Mouse (Mus musculus) lung, adult 2 months (tissue): ENCODE measurements around the gene Med22. TPM values are rescaled to one million over a fixed set of nuclear protein-coding genes. Genes with fewer than 3 reads are reported as not detected.
A peak's percentile ranks its signal among the peaks of the same experiment; 100 is the strongest.
"Not testable (repeated sequence)": the region's sequence is repeated elsewhere in the genome, so short reads cannot be mapped to it uniquely, and the experiment has no call there.

Source experiments
- DNase-seq: peaks from one replicate; pipeline ENCODE4 v3.0.0; 2022
- H3K4me1 ChIP-seq: fragments of 200-500 bp; 2 replicates; pipeline ENCODE4 v1.6.1; 2011; ENCODE audit warnings: low read length; ENCODE audit not compliant: control insufficient read depth, insufficient read depth
- H3K4me3 ChIP-seq: fragments of 200-500 bp; replicated peaks from 2 replicates; pipeline ENCODE3; 2011; ENCODE audit warnings: low read depth, mild to moderate bottlenecking, control low read depth, low read length; ENCODE audit errors: extremely low read depth
- CTCF ChIP-seq: fragments of 200-500 bp; IDR thresholded peaks from 2 replicates; pipeline ENCODE4 v1.5.1; 2011; ENCODE audit warnings: mild to moderate bottlenecking, low read length, control low read depth; ENCODE audit not compliant: insufficient read depth
- POLR2A ChIP-seq: fragments of 200-500 bp; IDR thresholded peaks from 2 replicates; pipeline ENCODE4 v1.6.1; 2011; ENCODE audit warnings: low read depth, mild to moderate bottlenecking, control low read depth, low read length, borderline replicate concordance; ENCODE audit errors: extremely low read depth
- WGBS: fragments of 180-500 bp; shearing (Covaris S2); methylation state at CpG from one replicate; pipeline ENCODE4 v1.1.7; 2018; 5-methylcytosine and 5-hydroxymethylcytosine counted together
- polyA plus RNA-seq: library from polyadenylated mRNA; depleted of rRNA; stranded (reverse); fragments of >200 nt; gene quantifications from 2 replicates; pipeline ENCODE4 v1.2.3, GENCODE M21; 2012

The Med22 gene
- polyA plus RNA-seq, 1 experiment = 30.9 TPM

DNA sequence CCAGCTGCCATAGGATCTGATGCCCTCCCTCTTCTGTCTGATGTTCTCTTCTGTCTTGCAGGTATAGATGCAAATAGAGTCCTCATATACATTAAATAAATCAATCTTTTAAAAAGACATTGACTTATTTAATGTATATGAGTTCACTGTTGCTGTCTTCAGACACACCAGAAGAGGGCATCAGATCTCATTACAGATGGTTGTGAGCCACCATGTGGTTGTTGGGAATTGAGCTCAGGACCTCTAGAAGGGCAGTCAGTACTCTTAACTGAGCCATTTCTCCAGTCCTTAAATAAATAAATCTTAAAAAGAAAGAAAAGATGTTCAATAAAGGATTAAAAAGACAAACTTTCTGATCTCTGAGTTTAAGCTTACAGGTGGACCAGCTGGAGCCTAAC is 1.1 kb downstream of the Med22 start:
- Histone ChIP-seq H3K4me3 (no peak overlapping the region), H3K4me1 (peaks cover 12% of the 10 kb centered on the region)
- DNase-seq = no peak
- TF ChIP-seq POLR2A (no peak), CTCF (no peak)

DNA sequence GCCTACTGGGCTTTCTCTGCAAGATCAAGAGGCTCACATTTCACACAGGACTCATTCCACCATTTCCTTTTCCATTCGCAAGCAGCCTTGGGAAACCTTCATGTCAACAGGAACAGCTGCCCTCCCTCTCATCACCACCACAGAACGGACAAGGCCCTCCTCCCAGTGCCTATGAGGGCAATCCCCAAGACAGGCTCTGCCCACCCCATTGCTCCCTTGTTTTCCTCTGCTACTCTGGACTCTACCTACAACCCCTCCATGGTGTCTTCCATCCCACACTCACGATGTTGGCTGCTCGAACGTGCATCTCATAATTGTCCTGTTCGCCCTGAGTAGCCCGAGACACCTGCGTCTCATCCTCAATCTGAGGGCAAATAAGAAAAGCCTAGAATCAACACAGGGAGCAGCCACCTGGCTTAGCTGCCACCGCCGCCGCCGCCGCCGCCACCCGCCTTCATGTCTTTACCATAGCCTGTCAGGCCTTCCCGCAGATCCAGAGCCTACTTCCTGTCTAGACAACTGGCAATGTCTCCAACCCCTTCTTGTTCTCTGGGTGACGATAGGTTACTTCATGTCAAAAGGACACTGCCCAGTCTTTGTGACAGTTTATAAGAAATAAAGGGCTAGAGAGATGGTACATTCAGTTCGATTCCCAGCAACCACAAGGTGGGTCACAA is 1.6 kb downstream of the Med22 start:
- no peak for TF ChIP-seq CTCF
- no peak for TF ChIP-seq POLR2A
- H3K4me1 ChIP-seq = peaks cover 12% of the 10 kb centered on the region
- DNase-seq = no peak
- no peak overlapping the region for H3K4me3 ChIP-seq
- 62% methylated on average over 18 of the region's 18 CpGs for WGBS

DNA sequence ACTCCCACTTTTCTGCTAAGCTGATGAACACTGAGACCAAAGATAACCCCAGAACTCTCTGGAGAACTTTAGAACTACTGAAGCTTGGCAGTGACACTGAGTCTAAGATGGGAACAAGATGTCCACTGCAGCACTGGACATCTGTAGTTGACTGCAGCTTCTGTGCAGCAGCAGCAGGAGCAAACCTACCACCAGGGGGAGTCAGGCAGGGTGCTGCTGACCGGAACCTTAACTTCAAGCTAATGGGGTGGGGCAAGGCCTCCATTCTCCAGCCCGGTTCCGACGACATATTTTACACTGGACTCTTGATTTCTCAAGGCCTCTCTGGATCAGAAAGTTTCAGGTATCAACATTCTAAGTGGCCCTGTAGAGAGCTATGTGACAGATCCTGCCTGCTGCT is 3.4 kb downstream of the Med22 start:
- 22% methylated on average over 4 of the region's 4 CpGs for WGBS
- no peak overlapping the region for H3K4me3 ChIP-seq
- DNase-seq = peak; percentile 37
- peaks cover 18% of the 10 kb centered on the region for H3K4me1 ChIP-seq
- TF ChIP-seq POLR2A = no peak
- TF ChIP-seq CTCF = peak; percentile 82

DNA sequence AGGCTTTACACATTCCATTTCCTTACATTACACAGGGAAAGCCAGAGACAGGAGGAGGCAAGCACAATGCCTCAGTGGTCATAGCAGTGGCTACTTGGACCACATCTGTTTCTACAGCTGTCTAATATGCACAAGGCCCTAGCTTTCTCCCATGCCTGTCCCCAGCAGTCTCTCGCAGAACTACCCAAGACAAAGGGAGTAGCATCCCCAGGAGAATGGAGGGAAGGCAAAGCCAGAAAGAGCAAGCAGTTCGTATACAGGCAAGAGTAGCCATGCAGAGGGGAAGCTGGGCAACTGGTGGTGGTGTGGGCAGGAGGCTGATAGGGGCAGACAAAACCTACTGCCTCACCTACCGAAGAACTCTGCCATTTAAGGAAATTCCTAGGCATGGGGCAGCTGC is 4.0 kb downstream of the Med22 start:
- 97% methylated on average over 3 of the region's 3 CpGs for WGBS
- H3K4me1 ChIP-seq = peaks cover 20% of the 10 kb centered on the region
- TF ChIP-seq POLR2A (no peak), CTCF (no peak)

DNA sequence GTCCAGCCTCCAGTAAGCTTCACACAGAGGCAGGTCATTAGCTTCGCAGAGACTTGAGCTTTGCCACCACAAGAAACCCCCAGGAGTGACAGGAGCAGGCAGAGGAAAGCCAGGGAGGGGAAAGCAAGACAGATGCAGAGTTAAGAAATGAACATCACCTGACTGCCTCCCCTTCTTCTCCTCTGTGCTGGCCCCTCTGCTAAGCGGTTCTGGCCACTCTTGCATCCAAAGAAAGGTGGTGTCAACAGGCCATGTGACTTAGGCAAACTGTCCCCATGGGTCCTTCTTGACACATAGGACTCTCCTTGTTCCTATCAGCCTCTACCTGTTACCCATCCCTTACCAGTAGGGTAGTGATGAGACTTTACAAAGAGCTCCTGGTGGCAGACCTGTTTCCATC is 4.5 kb downstream of the Med22 start:
- H3K4me3 ChIP-seq = no peak overlapping the region
- H3K4me1 ChIP-seq = peaks cover 18% of the 10 kb centered on the region
- no peak for TF ChIP-seq POLR2A
- TF ChIP-seq CTCF = no peak
- 91% methylated on average over 2 of the region's 2 CpGs for WGBS
- no peak for DNase-seq

More for the DNA sequence above, 4.0 kb downstream of the Med22 start:
- H3K4me3 ChIP-seq = no peak overlapping the region
- DNase-seq = no peak

DNA sequence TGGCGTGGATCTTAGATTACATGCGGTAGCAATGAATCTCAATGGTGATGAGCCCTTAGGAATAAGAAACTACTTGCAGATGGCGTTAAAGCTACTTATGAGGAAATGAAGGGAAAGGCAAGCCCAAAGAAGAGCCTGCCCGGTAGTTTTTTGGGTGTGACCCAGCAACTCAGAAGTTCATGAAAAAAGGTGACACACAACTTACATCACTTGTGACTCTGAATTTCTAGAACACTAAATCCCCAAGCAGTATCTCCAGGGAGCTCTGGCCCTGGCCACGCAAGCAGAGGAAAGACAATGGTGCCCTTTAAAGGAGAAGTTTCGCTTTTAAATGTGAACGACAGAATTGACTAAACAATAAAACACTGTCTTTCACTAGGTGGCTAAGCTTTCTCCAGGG is 7.2 kb downstream of the Med22 start:
- DNase-seq = no peak
- TF ChIP-seq CTCF (no peak), POLR2A (no peak)
- H3K4me1 ChIP-seq = peaks cover 15% of the 10 kb centered on the region
- H3K4me3 ChIP-seq = peak overlapping the region; percentile 82
- WGBS = 4% methylated on average over 7 of the region's 7 CpGs

DNA sequence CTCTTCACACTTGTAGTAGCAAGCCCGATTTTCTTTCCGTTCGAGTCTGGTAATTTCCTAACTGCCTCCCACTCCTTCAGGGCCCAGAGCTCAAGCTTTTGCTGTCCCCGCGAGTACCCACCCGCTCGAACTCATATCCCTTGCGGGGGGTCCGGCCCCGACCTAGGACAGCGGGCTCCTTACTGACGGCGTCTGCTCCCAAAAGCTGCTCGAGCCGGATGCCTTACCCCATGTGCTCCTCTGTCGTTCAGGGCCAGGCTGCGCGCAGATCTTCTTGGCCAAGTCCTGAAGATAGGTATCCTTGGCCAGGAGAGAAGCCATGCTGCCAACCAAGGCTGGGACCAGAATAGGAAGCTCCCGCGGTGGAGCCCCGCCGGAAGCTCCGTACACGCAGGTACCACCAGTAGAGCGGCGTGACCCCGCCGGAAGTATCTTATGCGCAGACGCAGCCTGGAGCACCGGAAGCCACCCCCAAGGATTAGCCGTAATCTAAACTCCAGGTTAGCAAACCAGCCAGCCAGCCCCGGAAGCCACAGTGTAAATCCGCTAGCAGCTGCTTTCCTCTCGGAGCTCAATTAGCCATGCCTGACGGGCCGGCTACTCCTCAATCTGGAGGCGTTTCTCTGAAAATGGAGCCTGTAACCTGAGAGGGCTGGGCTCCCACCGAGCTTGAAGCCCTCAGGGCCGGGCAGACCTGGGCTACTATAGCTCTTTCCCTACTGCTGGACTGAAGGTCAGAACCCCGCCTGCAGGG is 7.8 kb downstream of the Med22 start, which contains the start of gene Surf6:
Gene Surf6, minus strand, starts transcription at position 413 of the 754 bp plus-strand sequence.
- Histone ChIP-seq H3K4me1 (peaks cover 11% of the 10 kb centered on the region), H3K4me3 (peak within 1 kb of the TSS; percentile 82)
- under 1% methylated on average over 41 of the region's 41 CpGs for whole genome bisulfite sequencing
- TF ChIP-seq POLR2A (0 out of 2 replicates have a peak, but pooled peaks have one; percentile 49), CTCF (no peak)
- peak; percentile 91 for DNase-seq

DNA sequence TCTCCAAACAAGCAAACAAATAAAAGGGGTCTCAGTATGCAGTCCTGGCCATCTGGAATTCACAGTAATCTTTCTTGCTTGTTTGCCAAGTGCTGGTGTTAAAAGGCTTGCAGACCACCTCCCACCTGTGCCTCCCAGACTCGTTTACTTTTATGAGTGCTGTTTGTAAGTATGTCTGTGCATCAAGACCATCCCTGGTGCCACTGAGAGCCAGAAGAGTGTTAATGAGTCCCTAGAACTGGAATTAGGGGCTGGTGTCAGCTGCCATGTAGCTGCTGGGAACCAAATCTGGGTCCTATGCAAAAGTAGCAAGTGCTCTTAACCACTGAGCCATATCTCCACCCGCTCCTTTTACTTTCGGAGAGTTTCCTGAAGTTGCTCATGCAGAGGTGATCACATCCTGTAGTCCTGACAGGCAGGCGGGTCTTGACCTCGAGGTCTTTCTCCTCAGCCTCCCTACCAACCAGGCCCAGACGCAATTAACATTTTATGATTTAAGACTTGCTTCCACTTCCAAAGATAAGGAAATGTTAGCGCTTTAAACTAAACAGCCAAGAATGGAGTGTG is 8.6 kb downstream of the Med22 start:
- Histone ChIP-seq H3K4me3 (no peak overlapping the region), H3K4me1 (peaks cover 11% of the 10 kb centered on the region)
- TF ChIP-seq CTCF (no peak), POLR2A (no peak)
- no peak for DNase-seq
- 5% methylated on average over 7 of the region's 7 CpGs for WGBS

DNA sequence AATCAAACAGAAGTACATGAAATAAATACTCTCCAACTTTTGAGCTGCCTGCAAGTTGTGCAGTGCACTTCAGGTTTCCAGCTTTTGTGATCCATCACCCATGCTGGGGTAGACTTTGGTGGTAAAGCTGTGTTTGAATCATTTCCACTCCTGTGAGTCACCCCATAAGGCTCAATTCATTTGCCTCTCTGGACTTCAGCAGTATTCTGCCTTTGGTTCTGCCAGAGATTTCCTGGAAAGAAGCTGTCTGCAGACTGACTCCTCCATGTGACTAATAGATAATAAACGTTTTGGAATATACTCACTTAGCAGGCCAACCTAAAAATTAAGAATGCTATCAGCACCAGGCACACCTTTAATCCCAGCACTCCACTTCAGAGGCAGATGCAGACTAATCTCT is 9.7 kb downstream of the Med22 start:
- H3K4me3 ChIP-seq = no peak overlapping the region
- WGBS = 46% methylated on average over 1 of the region's 1 CpGs

DNA sequence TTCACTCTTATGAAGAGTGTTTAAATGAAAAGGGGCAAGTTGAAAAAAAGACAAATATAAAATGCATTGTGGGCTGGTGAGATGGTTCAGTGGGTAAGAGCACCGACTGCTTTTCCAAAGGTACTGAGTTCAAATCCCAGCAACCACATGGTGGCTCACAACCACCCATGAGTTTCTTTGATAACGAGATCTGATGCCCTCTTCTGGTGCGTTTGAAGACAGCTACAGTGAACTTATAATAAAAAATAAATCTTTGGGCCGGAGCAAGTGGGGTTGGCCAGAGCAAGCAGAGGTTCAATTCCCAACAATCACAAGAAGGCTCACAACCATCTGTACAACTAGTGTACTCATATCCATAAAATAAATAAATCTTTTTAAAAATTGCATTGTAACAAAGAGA is 14.6 kb downstream of the Med22 start:
- Histone ChIP-seq H3K4me1 (no peaks in the 10 kb centered on the region), H3K4me3 (no peak overlapping the region)
- DNase-seq = no peak
- 86% methylated on average over 4 of the region's 4 CpGs for WGBS
- TF ChIP-seq CTCF = no peak
- TF ChIP-seq POLR2A = no peak

More for the DNA sequence above, 9.7 kb downstream of the Med22 start:
- no peak for DNase-seq
- H3K4me1 ChIP-seq = peaks cover 11% of the 10 kb centered on the region
- TF ChIP-seq POLR2A (no peak), CTCF (no peak)

DNA sequence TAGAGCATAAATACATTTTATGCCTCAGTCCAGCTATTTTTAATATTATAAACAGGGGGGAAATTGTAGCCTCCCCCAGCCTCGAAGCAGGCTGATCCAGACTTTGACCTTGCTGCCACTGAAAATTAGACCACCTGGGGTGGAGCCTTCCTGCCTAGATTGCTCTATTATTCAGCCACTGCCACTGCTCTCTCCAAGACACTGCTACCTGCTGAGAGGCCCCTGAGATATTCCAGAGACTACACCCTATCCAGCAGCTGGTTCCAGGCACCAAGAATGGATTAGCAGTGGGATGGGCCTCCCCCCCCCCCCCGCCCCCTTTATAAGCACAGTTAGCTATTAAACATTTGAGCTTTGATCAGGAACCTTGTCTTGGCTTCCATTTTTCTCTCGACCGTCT is 24.3 kb downstream of the Med22 start:
- 75% methylated on average over 4 of the region's 4 CpGs for WGBS
- H3K4me1 ChIP-seq = not testable (repeated sequence)

DNA sequence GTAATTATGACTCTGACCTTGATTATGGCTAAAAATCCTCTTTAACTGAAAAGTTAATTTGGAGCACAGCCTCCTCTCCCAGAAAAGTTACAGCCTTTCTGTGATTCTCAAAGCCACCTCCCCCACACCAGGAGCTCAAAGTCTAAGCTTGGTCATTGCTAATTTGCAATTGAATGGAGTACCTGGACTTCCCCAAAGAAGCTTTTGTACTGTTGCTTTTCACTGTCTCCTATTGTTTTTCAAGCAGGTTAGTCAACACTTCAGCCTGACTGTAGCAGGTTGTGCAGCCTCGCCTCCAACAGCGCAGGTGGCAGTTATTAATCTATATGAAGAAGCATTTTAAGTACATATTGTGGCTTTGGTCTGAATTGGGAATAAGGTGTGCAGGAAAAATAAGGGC is 24.9 kb downstream of the Med22 start:
- not testable (repeated sequence) for H3K4me3 ChIP-seq, DNase-seq, H3K4me1 ChIP-seq
- WGBS = 85% methylated on average over 2 of the region's 2 CpGs

More for the DNA sequence above, 24.3 kb downstream of the Med22 start:
- not testable (repeated sequence) for H3K4me3 ChIP-seq, DNase-seq
